Mouse (Mus musculus) kidney, adult 2 months (tissue): ENCODE measurements around the gene Cep170b. TPM values are rescaled to one million over a fixed set of nuclear protein-coding genes. Genes with fewer than 3 reads are reported as not detected.

Experiments
- DNase-seq: peaks from one replicate; pipeline ENCODE4 v3.0.0; 2021
- H3K27ac ChIP-seq: fragments of 200-500 bp; 2 replicates; pipeline ENCODE4 v1.5.1; 2012; ENCODE audit warnings: low read depth, low read length, control low read depth, inconsistent platforms; ENCODE audit not compliant: insufficient read depth
- H3K27me3 ChIP-seq: fragments of 200-500 bp; replicated peaks from 2 replicates; pipeline ENCODE4 v1.6.1; 2012; ENCODE audit warnings: mild to moderate bottlenecking, moderate library complexity, low read length, inconsistent platforms; ENCODE audit not compliant: control insufficient read depth, insufficient read depth
- H3K36me3 ChIP-seq: fragments of 200-500 bp; 2 replicates; pipeline ENCODE4 v1.6.1; 2012; ENCODE audit warnings: mild to moderate bottlenecking, moderate library complexity, low read length, inconsistent platforms; ENCODE audit not compliant: control insufficient read depth, insufficient read depth
- H3K4me1 ChIP-seq: fragments of 200-500 bp; 2 replicates; pipeline ENCODE4 v1.6.1; 2011; ENCODE audit warnings: low read length; ENCODE audit not compliant: control insufficient read depth, insufficient read depth
- H3K4me3 ChIP-seq: fragments of 200-500 bp; 2 replicates; pipeline ENCODE4 v1.5.1; 2011; ENCODE audit warnings: mild to moderate bottlenecking, low read depth, low read length, control low read depth; ENCODE audit not compliant: insufficient read depth
- CTCF ChIP-seq: fragments of 200-500 bp; conservative IDR thresholded peaks from 2 replicates; pipeline ENCODE4 v1.5.1; 2011; ENCODE audit warnings: low read depth, mild to moderate bottlenecking, control low read depth, low read length, moderate library complexity, mixed read lengths; ENCODE audit not compliant: insufficient read depth, insufficient read length
- POLR2A ChIP-seq: fragments of 200-500 bp; IDR thresholded peaks from one replicate; pipeline ENCODE4 v1.6.1; 2011; ENCODE audit warnings: low read depth, low read length, control low read depth
- WGBS: fragments of 180-500 bp; shearing (Covaris S2); methylation state at CpG from one replicate; pipeline ENCODE4 v1.1.7; 2018; 5-methylcytosine and 5-hydroxymethylcytosine counted together
- polyA plus RNA-seq: library from polyadenylated mRNA; depleted of rRNA; stranded (reverse); fragments of >200 nt; gene quantifications from 2 replicates; pipeline ENCODE4 v1.2.3, GENCODE M21; 2012; rRNA removed

Cep170b gene
- polyA plus RNA-seq, 1 experiment = 63.4 TPM

DNA sequence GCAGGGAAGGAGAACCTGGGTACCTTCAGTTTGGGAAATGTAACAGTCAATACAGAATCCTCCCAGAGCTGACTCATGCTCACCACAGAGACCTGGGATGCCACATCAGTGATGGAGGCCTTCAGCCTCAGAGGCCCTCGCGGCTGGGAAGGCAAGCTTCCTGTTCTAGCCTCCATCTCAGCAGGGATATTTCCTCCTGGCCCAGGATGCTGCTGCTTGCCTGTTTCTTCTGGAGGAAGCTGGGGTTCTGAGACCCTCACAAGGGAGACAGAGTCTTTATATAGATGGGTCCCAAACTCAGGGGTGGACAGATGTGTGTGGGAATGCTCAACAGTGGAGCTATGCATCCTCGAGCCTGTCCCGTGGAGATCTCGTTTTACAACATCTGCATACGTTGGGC, 53.8 kb downstream of the Cep170b start:
- Histone ChIP-seq H3K4me1 (no peaks in the 10 kb centered on the region), H3K36me3 (no peaks in the 10 kb centered on the region), H3K27me3 (no peaks in the 10 kb centered on the region), H3K27ac (no peak overlapping the region), H3K4me3 (no peak overlapping the region)
- WGBS = 79% methylated on average over 6 of the region's 6 CpGs
- no peak for DNase-seq
- TF ChIP-seq POLR2A = no peak
- TF ChIP-seq CTCF = no peak

- no peak for DNase-seq
- Histone ChIP-seq H3K27ac (no peak overlapping the region), H3K27me3 (no peaks in the 10 kb centered on the region), H3K4me3 (no peak overlapping the region), H3K4me1 (no peaks in the 10 kb centered on the region), H3K36me3 (no peaks in the 10 kb centered on the region)
- TF ChIP-seq POLR2A (no peak), CTCF (no peak)
- WGBS = 91% methylated on average over 10 of the region's 10 CpGs
Measured at GRCm38 (mm10) chr12:112774481-112774880, 54.2 kb downstream of the Cep170b start.

DNA sequence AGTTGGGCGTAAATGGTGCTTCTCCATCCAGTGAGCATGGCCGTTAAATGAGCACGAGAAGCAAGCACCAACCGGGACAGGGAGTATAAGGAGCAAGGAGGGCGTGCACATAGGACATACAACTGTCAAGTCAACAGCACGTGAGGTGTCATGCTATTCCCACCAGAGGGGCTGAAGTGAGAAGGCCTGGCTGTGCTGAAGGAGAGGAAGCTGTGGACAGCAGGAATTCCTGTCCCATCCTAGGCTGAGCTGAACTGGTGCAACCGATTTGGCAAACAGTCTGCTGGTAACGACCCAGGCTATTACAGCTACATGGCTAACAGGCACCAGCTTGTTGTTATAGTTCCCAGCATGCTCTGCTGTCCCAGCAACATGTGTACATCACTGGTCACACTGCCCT, 70.8 kb downstream of the Cep170b start:
- Histone ChIP-seq H3K27me3 (no peaks in the 10 kb centered on the region), H3K4me1 (no peaks in the 10 kb centered on the region), H3K4me3 (no peak overlapping the region), H3K36me3 (no peaks in the 10 kb centered on the region), H3K27ac (no peak overlapping the region)
- WGBS = 42% methylated on average over 8 of the region's 8 CpGs
- peak; percentile 29 for DNase-seq
- TF ChIP-seq POLR2A (no peak), CTCF (no peak)

DNA sequence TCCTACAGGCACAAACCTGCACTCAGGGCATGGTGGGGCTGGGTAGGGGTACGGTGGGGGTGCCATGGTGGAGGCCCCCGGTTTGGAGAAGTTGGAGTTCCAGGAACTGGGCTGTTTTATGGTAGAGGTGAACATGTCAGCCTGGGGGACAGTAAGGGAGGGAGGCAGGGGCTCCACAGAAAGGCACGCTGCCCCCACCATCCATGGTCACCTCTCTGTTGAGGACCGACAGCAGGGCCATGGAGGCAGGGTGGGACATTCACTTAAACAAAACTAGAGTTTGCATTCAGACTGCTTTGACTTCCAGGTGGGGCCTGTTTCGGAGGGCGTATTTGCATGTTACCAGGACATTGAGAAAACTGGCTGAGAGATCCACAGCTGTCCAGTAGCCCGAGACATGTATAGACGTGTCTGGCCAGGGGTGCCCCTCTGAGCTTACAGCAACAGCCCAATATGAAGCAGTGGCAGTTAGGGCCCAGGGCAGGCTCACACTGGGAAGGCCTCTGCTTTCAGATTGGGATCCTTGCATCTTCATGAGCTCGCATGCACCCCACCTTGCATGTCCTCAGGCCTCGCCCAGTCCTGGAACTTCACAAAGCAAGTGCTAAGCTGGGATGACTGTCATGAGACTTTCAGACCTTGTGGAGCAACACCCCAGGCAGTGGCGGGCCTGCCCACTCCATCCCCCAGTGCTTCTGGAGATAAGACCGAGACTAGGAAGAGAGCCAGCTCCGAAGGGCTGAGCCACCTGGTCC, 73.5 kb downstream of the Cep170b start:
- WGBS = 81% methylated on average over 13 of the region's 13 CpGs
- no peak overlapping the region for H3K4me3 ChIP-seq
- TF ChIP-seq POLR2A (no peak), CTCF (no peak)
- no peak for DNase-seq
- no peaks in the 10 kb centered on the region for H3K36me3 ChIP-seq
- 0 out of 2 replicates have a peak, but pooled peaks cover 3% of the 10 kb centered on the region for H3K4me1 ChIP-seq
- H3K27me3 ChIP-seq = no peaks in the 10 kb centered on the region
- no peak overlapping the region for H3K27ac ChIP-seq

DNA sequence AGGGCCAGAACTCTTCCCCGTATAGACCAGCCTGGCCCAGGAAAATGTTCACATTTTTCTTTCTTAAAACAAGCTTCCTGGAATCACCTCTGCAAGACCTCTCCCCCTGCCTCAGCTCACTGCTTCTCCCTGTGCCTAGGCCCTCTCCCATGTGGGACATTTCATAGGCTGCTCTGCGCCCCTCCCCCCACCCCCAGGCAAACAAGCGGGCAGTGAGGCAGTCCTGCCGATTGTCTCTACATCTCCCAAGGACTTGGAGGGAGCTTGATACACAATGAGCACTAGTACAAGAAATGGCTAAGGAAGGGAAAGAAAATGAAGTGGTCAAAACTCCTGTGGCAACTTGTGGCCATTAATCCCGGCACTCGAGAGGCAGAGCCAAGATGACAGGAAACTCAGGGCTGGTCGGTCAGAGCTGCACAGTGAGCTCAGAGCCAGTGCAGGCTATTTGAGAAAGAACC, 74.1 kb downstream of the Cep170b start:
- Histone ChIP-seq H3K27me3 (no peaks in the 10 kb centered on the region), H3K4me3 (no peak overlapping the region), H3K4me1 (0 out of 2 replicates have a peak, but pooled peaks cover 3% of the 10 kb centered on the region), H3K27ac (no peak overlapping the region), H3K36me3 (no peaks in the 10 kb centered on the region)
- 31% methylated on average over 7 of the region's 7 CpGs for WGBS
- TF ChIP-seq CTCF (no peak), POLR2A (no peak)
- no peak for DNase-seq

GRCm38 (mm10) chr12:112794998-112795397, 74.7 kb downstream of the Cep170b start:
- Histone ChIP-seq H3K27ac (no peak overlapping the region), H3K4me3 (no peak overlapping the region), H3K36me3 (no peaks in the 10 kb centered on the region), H3K4me1 (0 out of 2 replicates have a peak, but pooled peaks cover 3% of the 10 kb centered on the region), H3K27me3 (no peaks in the 10 kb centered on the region)
- WGBS = 90% methylated on average over 5 of the region's 5 CpGs
- TF ChIP-seq POLR2A (no peak), CTCF (no peak)
- DNase-seq = no peak

DNA sequence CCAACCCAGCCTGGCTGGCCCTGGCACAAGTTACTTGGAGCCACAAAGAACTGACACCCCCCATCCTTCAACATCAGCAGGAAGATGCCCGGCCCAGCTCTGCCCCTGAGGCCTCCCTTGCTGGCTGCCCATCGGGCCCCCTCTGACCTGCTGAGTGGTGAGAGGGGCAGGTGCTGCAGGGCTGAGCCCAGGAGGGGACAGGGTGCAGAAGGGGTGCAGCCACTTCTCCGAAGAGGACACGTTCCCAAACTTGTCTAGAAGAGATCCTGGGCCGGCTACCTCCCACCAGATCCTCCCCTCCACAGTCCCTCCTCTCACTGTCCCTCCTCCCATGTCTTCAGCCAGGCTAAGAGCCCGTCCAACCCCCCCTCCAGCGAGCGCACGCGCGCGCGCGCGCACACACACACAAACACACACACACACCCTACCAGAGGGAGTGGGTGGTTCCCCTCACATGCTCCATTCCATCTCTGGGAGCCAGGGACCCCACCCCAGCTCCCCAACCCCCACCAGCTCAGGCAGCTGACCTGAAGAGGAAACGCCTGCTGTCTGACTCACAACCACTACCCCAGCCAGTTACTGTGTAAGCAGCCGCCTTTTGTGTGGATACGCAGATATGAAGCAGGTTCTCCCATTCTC, 75.3 kb downstream of the Cep170b start:
- H3K36me3 ChIP-seq = no peaks in the 10 kb centered on the region
- H3K4me3 ChIP-seq = no peak overlapping the region
- no peak for TF ChIP-seq POLR2A
- no peak for TF ChIP-seq CTCF
- 0 out of 2 replicates have a peak, but pooled peaks cover 3% of the 10 kb centered on the region for H3K4me1 ChIP-seq
- no peak for DNase-seq
- WGBS = 53% methylated on average over 18 of the region's 18 CpGs
- H3K27me3 ChIP-seq = no peaks in the 10 kb centered on the region
- H3K27ac ChIP-seq = no peak overlapping the region

Other genes starting within 250 kb of the Cep170b start
- gene A530016L24Rik, start 231.0 kb upstream of the Cep170b start, polyA plus RNA-seq = 11.4 and 16.2 TPM in 2 replicates
- 0.45 and 1.0 TPM in 2 replicates for gene Tmem179, start 203.7 kb upstream of the Cep170b start, polyA plus RNA-seq
- 8.9 and 9.6 TPM in 2 replicates for gene Inf2, start 131.7 kb upstream of the Cep170b start, polyA plus RNA-seq
- 8.1 and 10.4 TPM in 2 replicates for gene Adssl1, start 100.4 kb upstream of the Cep170b start, polyA plus RNA-seq
- gene Siva1, start 75.8 kb upstream of the Cep170b start, polyA plus RNA-seq = 27.7 and 27.8 TPM in 2 replicates
- 85.3 and 90.6 TPM in 2 replicates for gene Akt1, start 45.6 kb upstream of the Cep170b start, polyA plus RNA-seq
- 10.7 and 12.1 TPM in 2 replicates for gene Zbtb42, start 41.6 kb upstream of the Cep170b start, polyA plus RNA-seq
- gene Pld4, start 40.2 kb downstream of the Cep170b start, polyA plus RNA-seq = 19.6 and 23.7 TPM in 2 replicates
- 0.70 and 0.99 TPM in 2 replicates for gene Ahnak2, start 82.2 kb downstream of the Cep170b start, polyA plus RNA-seq
- gene Clba1, start 88.5 kb downstream of the Cep170b start, polyA plus RNA-seq = 19.1 and 22.5 TPM in 2 replicates
- gene Cdca4, start 109.0 kb downstream of the Cep170b start, polyA plus RNA-seq = 10.3 and 10.6 TPM in 2 replicates
- 1.7 and 4.6 TPM in 2 replicates for gene Gpr132, start 147.8 kb downstream of the Cep170b start, polyA plus RNA-seq
- 10.1 and 10.6 TPM in 2 replicates for gene Jag2, start 209.3 kb downstream of the Cep170b start, polyA plus RNA-seq
- 66.1 and 73.0 TPM in 2 replicates for gene Nudt14, start 221.7 kb downstream of the Cep170b start, polyA plus RNA-seq